Mouse (Mus musculus) CD4-positive helper T cell, adult 2 months (primary cell): ENCODE results near the gene Galnt17.

Experiments used
- DNase-seq: peaks from one replicate; pipeline ENCODE4 v3.0.0-alpha.2; 2012; ENCODE audit warnings: low read depth, missing footprints, low spot score

Galnt17 gene

DNA sequence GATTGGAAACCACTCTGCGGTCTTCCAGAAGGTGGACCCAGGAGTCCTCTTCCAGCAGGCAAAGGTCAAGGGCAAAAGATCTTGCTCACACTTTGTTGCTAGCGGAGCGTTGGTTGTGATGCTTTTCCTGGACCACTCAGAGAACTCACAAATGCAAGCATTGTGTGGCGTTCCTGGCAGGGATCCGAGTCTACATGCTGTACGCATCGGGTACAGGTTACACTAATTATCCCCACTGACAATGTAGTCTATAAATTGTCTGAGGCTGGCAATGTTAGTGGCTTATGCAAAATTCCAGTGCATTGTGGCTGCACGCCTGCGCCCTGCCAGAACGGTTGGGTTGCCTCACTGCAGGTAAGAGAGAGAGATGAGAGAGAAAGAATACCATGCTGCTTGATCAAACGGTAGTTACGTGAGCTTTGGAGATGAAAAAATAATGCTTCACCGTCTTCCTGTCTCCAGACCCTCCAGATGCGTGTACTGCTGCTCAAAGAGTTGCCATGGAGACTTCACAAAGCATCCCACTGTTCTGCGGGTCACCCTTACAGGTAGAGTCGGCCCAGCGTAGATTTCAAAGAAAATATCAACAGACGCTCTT is 285.8 kb downstream of the Galnt17 start:
- no peak for DNase-seq

DNA sequence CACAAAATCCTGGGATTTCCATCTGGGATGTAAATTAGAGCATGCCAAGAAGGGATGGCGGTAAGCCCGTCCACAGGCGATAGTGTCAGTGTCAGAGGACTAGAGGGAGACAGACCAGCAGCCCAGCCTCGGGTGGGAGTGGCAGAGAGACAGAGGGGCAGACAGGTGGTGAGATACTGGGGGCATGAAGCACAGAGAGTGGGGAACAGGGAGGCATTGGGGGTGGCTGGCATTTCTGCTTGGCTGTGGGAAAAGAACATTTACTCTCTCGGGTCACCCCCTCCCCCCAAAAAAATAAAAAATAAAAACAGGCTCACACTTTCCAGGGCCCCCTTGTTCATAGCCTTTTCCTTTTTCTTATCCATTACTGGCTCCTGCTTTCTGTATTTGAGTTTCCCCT is 287.4 kb downstream of the Galnt17 start:
- DNase-seq = no peak

DNA sequence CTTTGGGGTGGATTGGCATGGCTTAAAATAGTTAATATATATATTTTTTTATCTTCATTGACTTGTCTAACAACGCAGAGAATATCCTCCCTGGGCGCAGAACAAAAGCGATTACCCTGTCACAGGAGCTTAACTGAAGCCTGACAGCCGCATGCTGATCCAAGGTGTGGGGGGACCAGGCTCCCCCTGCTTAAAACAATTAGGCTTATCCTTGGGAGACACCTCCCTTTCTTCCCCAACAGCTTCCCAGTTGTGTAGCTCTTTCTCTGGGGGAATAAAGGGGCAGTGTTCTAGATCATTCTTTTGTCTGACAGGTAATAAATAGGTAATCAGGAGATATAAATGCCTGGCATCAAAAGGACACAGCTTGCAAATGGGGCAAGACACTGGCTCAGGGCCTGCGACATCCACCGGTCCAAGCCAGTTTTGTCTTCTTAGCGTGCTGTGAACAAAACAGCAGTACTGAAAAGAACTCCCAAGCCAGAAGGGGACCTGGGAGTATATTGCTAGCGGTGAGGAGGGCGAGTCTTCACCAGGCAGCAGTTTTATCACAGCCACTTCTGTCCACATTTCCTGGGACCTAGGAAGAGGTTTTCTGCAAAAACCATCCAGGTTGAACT is 288.8 kb downstream of the Galnt17 start:
- no peak for DNase-seq

DNA sequence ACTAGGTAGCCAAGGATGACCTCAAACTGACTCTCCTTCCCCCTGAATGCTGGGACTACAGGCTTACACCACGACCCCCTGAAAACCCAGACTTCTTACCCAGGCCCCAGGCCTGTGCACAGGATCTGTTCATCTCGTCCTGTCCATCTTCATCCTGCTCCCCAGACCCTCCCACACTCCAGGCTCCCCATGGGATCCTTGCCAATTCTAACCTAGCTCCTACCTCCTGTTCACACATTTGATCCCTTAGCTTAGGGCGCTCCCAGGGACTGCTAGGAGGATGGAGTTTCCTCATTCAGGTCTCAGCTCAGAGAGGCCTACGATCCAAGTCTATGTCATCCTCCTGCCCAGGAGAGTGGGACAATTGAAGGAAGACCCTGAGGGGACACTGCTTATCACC is 292.2 kb downstream of the Galnt17 start:
- DNase-seq = no peak

DNA sequence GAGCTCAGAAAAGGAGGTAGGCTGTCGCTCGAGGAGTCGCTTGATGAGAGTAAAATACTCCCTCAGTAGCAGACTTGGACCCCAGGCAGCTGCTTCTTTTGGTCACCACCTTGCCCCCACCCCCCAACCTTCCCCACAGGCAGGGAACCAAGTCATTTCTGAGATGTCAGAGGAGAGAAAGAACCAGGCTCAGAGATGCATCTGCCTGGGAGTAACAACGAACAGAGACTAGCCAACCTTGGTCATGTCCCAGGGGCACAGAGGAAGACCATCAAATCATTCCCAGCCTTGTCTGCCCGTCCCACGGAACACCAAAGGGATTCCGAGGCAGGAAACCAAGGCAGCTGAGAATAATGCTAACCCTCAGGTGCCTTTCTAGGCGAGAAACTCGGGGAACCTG is 293.0 kb downstream of the Galnt17 start:
- no peak for DNase-seq

DNA sequence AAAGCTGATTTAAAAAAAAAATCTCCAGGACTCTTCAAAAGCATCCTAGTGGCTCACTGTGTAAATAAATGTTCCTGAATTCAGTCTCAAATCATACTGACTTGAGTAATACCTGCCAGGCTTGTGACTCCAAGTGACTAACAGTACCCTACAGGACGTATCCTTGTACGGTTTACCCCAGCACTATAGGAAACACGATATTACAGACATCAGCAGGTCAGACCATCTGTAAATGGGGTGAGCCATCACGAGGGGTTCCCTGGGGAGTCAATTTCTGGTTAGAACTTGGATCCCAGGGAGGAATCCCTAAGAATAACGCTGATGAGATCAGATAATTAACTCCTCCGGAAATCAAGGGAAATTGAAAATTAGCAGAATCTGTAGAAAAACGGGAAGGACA is 294.5 kb downstream of the Galnt17 start:
- no peak for DNase-seq

DNA sequence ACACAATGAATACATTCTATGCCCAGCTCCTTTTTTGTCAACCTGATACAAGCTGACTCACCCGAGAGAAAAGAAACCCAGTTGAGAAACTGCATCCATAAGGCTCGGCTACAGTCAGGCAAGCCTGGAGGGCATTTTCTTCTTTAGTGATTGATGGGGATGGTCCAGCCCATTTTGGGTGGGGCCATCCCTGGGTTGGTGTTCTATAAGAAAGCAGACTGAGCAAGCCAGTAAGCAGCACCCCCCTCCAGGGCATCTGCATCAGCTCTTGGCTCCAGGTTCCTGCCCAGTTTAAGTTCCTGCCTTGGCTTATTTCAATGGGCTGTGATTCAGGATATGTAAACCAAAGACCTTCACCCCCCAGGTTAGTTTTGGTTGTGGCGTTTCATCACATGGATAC is 295.2 kb downstream of the Galnt17 start:
- DNase-seq = no peak

DNA sequence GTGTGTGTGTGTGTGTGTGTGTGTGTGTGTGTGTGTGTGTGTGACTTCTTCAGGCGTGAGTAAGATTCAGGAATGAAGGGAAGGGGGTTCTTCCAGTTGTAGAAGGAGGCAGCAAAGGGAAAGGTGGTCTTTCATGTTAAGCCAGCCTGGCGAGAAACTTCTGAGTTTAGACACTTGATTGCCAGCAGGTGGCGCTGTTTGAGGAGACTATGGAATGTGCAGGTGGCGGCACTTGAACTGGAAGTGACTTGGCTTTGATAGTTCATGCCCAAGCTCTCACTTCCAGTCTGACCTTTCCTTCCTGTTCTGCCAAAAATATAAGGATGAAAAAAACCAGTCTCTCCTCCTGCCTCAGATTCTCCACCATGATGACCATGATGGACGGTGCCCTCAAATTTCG is 298.8 kb downstream of the Galnt17 start:
- DNase-seq = no peak

DNA sequence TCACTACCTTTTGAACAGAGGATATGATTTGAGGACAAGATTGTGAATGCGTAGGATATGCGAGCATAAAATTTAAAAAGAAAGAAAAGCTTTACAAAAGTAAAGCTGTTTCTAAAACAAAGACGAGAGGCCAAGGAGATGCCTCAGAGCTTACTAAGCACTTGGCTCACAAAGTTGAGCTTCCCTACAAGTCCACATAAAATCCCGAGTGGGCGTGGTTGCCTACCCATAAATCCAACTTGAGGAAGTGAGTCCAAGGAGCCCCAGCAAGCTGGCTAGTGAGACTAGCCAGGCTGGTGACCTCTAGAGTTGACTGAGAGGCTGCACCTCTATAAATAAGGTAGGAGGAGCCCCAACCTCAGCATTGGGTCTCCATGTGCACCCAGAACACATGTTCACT is 299.8 kb downstream of the Galnt17 start:
- DNase-seq = no peak

DNA sequence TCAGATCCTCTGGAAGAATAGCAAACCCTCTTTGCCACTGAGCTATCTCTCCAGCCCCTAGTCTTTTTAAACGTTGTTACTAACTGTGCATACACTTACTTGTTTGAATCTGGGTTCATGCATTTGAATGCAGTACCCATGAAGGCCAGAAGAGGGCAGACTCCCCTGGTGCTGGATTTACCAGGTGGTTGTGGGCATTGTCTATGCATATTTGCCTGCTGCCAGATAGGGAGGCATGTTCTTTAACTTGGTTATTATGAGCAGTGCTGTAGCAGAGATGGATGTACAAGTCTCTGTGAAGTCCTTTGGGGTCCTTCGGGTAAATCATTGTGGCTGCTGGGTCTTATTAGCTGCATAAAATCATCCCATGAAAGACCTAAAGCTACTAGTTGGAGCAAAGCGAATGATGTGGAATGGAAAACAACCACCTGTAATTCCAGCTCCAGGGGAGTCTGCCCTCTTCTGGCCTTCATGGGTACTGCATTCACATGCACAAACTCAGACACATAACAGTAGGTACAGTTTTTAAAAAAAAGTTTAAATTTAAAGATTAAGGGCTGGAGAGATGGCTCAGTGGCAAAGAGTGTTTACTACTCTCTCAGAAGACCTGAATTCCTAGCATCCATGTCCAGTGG is 300.3 kb downstream of the Galnt17 start:
- DNase-seq = no peak

DNA sequence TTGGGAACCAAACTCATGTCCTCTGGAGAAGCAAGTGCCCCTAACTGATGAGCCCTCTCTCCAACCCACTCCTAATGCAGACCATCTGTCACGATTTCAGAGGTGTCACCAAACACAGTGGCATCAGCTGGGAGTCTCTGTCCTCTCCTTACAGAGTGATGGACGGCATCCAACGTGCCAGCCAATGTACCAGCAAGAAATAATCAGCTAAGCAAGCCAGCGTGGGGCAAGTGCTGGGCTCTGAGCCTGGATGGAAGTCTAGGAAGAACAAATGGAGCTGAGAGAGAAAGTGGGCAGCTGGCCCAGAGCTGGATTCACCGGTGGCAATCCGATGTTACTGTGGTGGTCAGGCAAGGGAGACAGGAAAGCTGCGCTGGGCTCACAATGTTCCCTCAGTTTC is 301.1 kb downstream of the Galnt17 start:
- no peak for DNase-seq

DNA sequence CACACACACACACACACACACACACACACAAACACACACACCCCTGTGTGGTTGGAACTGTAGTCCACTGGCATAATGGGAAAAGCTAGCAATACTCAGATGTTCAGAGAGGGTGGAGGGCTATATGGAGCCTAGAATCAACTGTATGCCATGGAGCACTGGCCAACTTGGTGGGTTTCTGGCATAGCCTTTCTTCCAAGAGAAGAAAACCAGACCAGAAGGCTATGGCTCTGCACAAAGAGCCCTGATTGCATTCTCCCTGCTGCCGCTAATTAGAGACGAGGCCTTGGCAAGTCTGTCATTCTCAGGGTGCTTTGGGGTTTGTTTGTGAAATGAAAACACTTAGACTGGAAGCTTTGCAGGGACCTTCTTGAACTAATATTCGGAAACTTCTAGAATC is 301.8 kb downstream of the Galnt17 start:
- no peak for DNase-seq

DNA sequence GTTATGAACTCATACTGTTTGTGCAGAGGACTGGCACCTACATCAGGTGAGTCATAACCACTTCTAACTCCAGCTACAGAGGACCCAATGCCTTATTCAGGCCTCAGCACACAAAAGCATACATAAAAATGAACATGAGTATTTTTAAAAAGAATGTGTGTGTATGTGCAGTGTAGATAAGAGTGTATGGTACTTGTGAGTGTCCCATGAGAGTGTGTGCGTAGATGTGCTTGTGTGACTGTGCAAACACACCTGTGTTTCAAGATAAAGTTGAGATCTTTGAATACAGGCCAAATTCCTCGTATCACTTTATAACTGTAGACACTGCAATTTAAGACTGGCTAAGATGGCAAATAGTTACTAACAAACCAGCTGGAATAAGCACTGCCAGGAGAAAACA is 307.7 kb downstream of the Galnt17 start:
- no peak for DNase-seq

DNA sequence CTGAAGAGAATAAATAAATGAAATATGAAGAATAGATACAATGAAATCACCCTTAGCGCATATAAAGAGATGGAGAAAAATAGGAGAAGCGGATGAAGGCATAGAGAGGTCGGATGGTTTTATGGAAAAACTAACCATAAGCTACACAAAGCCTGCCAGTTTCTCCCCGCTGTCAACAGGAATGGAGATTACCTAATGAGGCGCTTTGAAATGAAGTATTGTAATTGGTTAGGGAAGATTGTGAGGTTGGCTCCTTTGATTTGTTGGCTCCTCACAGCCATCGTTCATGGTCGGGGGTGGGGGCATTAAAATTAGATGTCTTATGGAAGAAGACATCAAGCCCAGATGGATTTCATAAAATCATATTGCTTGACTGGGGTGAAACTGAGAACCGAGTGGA is 329.0 kb downstream of the Galnt17 start:
- no peak for DNase-seq

DNA sequence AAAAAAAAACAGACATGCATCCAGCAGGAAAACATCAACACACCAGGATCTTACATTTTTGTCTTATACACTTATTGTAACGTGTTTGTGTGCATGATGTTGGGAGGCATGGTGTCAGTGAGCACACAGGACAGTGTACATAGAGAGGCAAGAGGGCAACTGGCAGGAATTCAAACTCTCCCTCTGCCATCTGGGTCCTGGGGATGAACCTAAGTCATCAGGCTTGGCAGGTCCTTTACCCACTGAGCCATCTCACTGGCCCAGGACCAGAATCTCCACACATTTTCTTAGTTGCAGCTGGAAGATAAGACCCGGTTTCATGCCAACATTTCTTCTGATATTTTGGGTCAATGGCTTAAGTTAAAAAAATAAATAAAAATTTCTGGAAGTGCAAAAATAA is 329.4 kb downstream of the Galnt17 start:
- DNase-seq = no peak

DNA sequence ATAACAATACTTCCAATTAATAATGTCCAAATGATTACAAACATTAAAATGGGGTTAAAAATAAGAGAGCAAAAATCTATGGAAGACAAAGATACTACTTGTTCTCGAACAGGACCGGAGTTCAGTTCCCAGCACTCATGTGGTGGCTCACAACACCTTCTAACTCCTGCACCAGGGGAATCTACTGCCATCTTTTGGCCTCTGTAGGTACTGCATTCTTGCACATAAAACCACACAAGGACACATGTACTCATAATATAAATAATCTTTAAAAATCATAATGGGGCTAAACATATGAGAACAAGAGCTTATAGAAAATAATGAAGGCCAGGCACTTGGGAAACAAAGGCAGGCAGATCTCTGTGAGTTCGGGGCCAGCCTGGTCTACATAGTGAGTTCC is 330.3 kb downstream of the Galnt17 start:
- DNase-seq = no peak

DNA sequence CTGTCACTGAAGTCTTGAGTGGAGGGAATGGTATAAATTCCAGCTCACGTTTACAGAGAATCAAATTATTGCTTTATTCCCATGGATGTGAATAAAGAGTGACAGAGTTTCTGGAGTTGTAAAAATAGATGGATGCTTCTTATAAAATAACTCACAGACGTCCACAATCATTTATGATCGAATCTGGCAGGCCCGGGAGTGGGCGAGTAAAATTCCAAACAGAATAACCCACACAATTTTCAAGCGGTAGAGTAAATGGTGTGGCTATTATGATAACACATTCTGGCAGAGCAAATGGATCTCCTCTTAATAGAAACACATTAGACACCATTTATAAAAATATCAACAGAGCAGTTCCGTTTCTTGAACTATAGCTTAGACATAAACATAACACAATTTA is 355.9 kb downstream of the Galnt17 start:
- no peak for DNase-seq

DNA sequence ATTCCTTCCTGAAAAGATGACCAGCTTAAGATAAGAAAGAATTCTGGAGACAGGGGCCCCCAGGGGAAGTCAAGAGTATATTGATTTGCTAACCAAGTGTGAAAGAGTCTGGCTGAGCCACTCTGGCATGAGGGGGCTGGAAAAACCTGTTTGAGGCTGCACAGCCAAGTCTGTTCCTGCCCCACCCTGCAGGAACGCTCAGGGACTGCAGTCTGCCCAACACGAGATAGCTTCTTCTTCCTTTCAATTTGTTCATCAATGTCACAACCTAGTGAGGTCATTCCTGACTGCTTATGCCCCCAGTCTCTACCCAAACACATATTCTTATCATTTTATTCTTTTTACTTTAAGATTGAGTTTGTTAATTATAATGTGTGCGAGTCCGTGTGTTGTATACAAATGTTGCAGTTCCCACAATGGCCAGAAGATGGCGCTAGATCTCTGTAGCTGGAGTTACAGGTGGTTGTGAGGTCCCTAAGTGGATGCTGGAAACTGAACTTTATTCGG is 357.4 kb downstream of the Galnt17 start:
- DNase-seq = no peak

DNA sequence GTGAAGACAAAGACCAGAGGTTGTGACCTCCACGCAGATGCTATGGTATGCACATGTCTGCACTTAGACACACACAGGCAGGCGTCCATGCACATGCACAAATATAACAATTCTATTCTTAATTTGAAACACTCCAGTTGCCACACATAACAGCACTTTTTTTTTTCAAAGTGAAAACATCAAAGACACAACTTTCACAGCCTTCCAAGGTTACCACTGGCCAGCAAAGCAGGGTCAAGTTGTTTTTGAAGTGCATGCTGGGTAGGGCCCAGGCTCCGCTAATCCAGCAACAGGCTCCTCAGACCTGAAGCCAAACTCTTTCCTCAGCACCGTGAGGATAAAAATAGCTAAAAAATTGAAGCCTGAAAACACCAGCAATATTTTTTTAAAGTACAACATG is 357.9 kb downstream of the Galnt17 start:
- DNase-seq = no peak

DNA sequence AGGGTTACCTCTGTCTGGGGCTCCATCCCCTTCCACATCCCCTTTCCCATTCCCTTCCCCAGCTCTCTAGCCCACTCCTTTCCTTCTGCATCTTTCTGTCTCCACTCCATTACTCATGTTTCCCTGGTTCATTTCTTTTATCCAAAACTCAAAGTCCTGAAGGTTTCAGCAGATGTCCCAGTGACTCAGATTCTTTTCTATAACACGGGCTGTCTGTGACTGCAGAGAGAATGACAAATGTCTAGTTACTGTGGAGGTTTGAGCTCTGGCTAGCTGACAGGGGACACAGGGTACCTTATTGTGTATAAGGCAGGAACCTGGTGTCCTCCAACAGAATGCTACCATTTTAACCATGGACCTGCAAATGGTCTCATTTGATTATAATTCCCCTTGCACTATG is 358.6 kb downstream of the Galnt17 start:
- no peak for DNase-seq

DNA sequence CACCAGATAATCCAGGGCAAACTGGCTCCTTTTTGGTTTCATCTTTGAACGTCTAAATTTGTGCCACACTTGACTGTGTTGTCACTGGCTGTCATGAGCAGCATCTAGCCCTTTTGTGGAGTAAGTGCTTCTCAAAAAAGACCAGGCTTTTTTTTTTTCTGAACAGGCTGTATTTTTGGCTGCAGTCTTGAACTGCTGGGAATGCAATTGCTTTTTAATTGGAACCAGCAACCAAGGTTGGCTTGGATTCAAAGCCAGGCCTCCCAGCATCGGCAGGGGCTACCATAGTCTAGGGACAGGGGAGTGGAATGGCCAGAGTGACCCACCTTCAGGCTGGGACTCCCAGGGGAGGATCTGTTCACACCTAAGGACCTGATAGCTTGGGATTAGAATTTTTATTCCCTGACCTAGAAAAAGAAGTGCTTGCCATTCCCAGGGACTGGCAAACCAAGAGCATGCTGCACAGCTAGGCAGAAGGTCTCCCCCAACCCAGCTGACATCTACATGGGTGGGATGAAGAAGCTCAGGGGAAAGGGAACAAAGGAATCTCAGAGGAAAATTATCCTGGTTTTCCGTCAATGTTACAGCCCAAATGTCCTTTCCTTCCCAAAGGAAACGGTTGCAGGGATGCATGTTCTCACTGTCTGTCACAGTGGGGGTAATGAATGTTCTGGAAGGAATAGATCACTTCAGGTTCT is 369.2 kb downstream of the Galnt17 start:
- no peak for DNase-seq

DNA sequence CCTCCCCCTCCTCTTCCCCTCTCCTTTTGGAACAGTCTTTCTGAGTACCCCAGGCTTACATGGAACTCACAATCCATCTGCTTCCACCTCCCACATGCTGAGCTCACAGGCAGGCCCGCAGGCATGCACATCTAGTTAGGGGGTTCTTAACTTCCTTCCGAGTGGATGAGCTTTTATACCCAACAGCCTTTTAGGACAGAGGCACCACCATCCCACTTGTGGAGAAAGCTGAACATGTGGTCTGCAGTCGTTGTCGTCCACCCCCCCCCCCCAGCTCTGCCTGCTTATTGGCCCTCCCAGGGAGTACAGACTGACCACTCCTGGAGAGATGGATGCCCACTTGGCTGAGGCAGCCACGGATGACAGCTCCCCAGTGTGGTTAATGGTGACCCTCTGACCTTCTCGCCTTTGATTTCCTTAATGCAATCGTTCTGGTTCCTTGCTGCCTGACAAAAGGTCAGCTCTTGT is 370.0 kb downstream of the Galnt17 start:
- no peak for DNase-seq

DNA sequence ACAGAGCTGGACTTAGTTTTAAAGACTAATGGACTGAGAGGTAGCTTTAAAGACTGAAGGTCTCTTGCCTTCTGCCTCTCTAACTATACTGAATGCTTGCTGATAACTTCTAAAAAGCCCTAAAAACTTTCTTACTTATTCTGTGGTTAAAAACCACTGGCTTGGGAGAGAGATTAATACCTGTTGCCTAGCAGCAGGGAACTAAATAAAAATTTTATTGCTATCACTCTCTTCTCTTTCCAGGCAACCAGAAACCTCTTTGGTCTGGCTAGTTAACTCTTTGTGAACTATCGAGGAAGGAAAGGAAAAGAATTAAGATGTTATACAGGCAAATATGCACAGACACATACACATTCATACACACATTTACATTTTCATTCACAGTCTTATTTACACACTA is 377.3 kb downstream of the Galnt17 start:
- DNase-seq = no peak
